Mouse (Mus musculus) testis, adult 2 months (tissue): ENCODE data around the gene Dst. TPM values are rescaled to one million over a fixed set of nuclear protein-coding genes. Genes with fewer than 3 reads are reported as not detected.

ENCODE experiments used
- H3K27ac ChIP-seq: fragments of 200-500 bp; 2 replicates; pipeline ENCODE4 v1.5.1; 2012; ENCODE audit warnings: low read depth, low read length; ENCODE audit not compliant: control insufficient read depth, insufficient read depth
- H3K27me3 ChIP-seq: fragments of 200-500 bp; 2 replicates; pipeline ENCODE4 v1.6.1; 2012; ENCODE audit warnings: mild to moderate bottlenecking, low read length, moderate library complexity; ENCODE audit not compliant: control insufficient read depth, insufficient read depth
- H3K36me3 ChIP-seq: fragments of 200-500 bp; 2 replicates; pipeline ENCODE4 v1.6.1; 2012; ENCODE audit warnings: mild to moderate bottlenecking, low read length; ENCODE audit not compliant: control insufficient read depth, insufficient read depth
- H3K4me1 ChIP-seq: fragments of 200-500 bp; 2 replicates; pipeline ENCODE4 v1.6.1; 2012; ENCODE audit warnings: low read length; ENCODE audit not compliant: control insufficient read depth, insufficient read depth
- H3K4me3 ChIP-seq: fragments of 200-500 bp; 2 replicates; pipeline ENCODE4 v1.5.1; 2012; ENCODE audit warnings: low read depth, mild to moderate bottlenecking, low read length, moderate library complexity, mixed read lengths; ENCODE audit not compliant: control insufficient read depth
- CTCF ChIP-seq: fragments of 200-500 bp; IDR thresholded peaks from 2 replicates; pipeline ENCODE4 v1.5.1; 2012; ENCODE audit warnings: low read depth, mild to moderate bottlenecking, inconsistent platforms, low read length, moderate library complexity; ENCODE audit not compliant: control insufficient read depth, insufficient read depth, insufficient replicate concordance
- POLR2A ChIP-seq: fragments of 200-500 bp; IDR thresholded peaks from 2 replicates; pipeline ENCODE4 v1.6.1; 2012; ENCODE audit warnings: low read depth, mild to moderate bottlenecking, inconsistent platforms, low read length, moderate library complexity; ENCODE audit not compliant: control insufficient read depth
- polyA plus RNA-seq: library from polyadenylated mRNA; depleted of rRNA; stranded (reverse); fragments of >200 nt; gene quantifications from 2 replicates; pipeline ENCODE4 v1.2.3, GENCODE M21; 2012

The Dst gene
- polyA plus RNA-seq, 1 experiment = 33.0 TPM

- Histone ChIP-seq H3K27me3 (no peaks in the 10 kb centered on the region), H3K27ac (no peak overlapping the region), H3K4me1 (no peaks in the 10 kb centered on the region), H3K36me3 (no peaks in the 10 kb centered on the region), H3K4me3 (no peak overlapping the region)
- TF ChIP-seq POLR2A (no peak), CTCF (no peak)
These were observed 315.8 kb downstream of the Dst start for GRCm38 (mm10) chr1:34223866-34224265.

- no peaks in the 10 kb centered on the region for H3K27me3 ChIP-seq
- no peak for TF ChIP-seq POLR2A
- no peak for TF ChIP-seq CTCF
- no peaks in the 10 kb centered on the region for H3K36me3 ChIP-seq
- no peak overlapping the region for H3K27ac ChIP-seq
- H3K4me1 ChIP-seq = no peaks in the 10 kb centered on the region
- no peak overlapping the region for H3K4me3 ChIP-seq
These were observed 319.7 kb downstream of the Dst start for GRCm38 (mm10) chr1:34227676-34228075.

- H3K4me1 ChIP-seq = peaks cover 2% of the 10 kb centered on the region
- H3K27ac ChIP-seq = no peak overlapping the region
- TF ChIP-seq CTCF (no peak), POLR2A (no peak)
- no peaks in the 10 kb centered on the region for H3K27me3 ChIP-seq
- H3K4me3 ChIP-seq = no peak overlapping the region
- H3K36me3 ChIP-seq = no peaks in the 10 kb centered on the region
These were observed 323.0 kb downstream of the Dst start for GRCm38 (mm10) chr1:34231041-34231440.

- TF ChIP-seq CTCF = no peak
- TF ChIP-seq POLR2A = no peak
- H3K4me1 ChIP-seq = peaks cover 6% of the 10 kb centered on the region
- H3K27ac ChIP-seq = no peak overlapping the region
These were observed 328.3 kb downstream of the Dst start for GRCm38 (mm10) chr1:34236254-34236723.

GRCm38 (mm10) chr1:34237211-34237610, 329.2 kb downstream of the Dst start:
- Histone ChIP-seq H3K27me3 (no peaks in the 10 kb centered on the region), H3K27ac (no peak overlapping the region), H3K4me1 (peaks cover 6% of the 10 kb centered on the region), H3K36me3 (no peaks in the 10 kb centered on the region), H3K4me3 (no peak overlapping the region)
- TF ChIP-seq CTCF = no peak
- no peak for TF ChIP-seq POLR2A

More at GRCm38 (mm10) chr1:34236254-34236723, 328.3 kb downstream of the Dst start:
- no peaks in the 10 kb centered on the region for H3K27me3 ChIP-seq
- H3K36me3 ChIP-seq = no peaks in the 10 kb centered on the region
- peak overlapping the region; percentile 52 for H3K4me3 ChIP-seq

- Histone ChIP-seq H3K27me3 (no peaks in the 10 kb centered on the region), H3K36me3 (no peaks in the 10 kb centered on the region), H3K27ac (no peak overlapping the region), H3K4me1 (peaks cover 6% of the 10 kb centered on the region), H3K4me3 (no peak overlapping the region)
- TF ChIP-seq CTCF (no peak), POLR2A (no peak)
These were observed 329.7 kb downstream of the Dst start for GRCm38 (mm10) chr1:34237689-34238091.

- Histone ChIP-seq H3K27ac (no peak overlapping the region), H3K4me3 (no peak overlapping the region)
These were observed 330.2 kb downstream of the Dst start for GRCm38 (mm10) chr1:34238231-34238630.

GRCm38 (mm10) chr1:34244678-34245077, 336.7 kb downstream of the Dst start:
- Histone ChIP-seq H3K4me3 (no peak overlapping the region), H3K27me3 (no peaks in the 10 kb centered on the region), H3K27ac (no peak overlapping the region), H3K4me1 (no peaks in the 10 kb centered on the region), H3K36me3 (no peaks in the 10 kb centered on the region; the same call in 1 of the 2 replicates)
- no peak for TF ChIP-seq CTCF
- TF ChIP-seq POLR2A = no peak

More at GRCm38 (mm10) chr1:34238231-34238630, 330.2 kb downstream of the Dst start:
- TF ChIP-seq POLR2A = no peak
- no peak for TF ChIP-seq CTCF
- Histone ChIP-seq H3K4me1 (peaks cover 6% of the 10 kb centered on the region), H3K27me3 (no peaks in the 10 kb centered on the region), H3K36me3 (no peaks in the 10 kb centered on the region)
